Mouse (Mus musculus) MEL-GATA-1-ER (cell line): ENCODE results near the gene Scd3.

Experiments
- DNase-seq: peaks from one replicate; pipeline ENCODE4 v3.0.0-alpha.2; 2012; ENCODE audit warnings: low read depth; ENCODE audit errors: extremely low read depth

Scd3 gene

GRCm38 (mm10) chr19:44266824-44267498 is 63.9 kb downstream of the Scd3 start:
- peak; percentile 96 for DNase-seq

DNA sequence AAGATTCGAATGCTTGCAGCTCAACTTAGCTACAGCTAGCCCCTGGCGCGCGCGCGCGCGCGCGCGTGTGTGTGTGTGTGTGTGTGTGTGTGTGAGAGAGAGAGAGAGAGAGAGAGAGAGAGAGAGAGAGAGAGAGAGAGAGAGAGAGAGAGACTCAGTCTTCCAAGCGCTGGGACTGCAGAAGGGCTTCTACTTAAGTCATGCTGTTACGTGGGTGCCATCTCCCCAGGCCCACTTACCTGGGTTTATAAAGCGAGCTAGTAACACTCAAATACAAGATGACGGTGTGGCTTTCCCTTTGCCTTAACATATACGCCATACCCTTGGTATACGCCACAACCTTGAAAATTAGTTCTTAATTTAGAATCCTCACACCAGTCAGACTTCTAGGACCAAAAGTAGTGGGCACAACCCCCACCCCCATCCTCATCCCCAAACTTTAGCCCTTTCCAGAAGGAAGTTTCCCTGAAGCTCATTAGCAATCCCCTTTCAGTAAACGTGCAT is 64.5 kb downstream of the Scd3 start:
- no peak for DNase-seq

DNA sequence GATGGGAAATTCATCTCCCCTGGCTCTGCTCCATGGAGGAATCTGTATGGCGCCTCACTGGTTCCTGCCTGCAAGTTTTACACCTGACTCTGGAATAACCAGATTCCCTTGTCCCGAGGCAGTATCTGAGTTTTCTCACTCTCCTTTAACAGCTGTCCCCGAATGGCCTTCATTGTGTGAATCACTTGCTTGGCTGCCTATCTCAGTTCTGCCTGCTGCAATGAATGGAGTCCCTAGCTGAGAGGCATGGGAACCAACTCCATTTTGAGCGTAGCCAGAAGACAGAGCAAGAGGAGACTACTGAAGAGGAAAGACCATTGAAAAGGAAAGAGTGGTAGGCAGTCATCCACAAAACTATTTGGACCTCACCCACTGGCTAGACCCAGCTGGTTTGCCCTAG is 70.6 kb downstream of the Scd3 start:
- no peak for DNase-seq

DNA sequence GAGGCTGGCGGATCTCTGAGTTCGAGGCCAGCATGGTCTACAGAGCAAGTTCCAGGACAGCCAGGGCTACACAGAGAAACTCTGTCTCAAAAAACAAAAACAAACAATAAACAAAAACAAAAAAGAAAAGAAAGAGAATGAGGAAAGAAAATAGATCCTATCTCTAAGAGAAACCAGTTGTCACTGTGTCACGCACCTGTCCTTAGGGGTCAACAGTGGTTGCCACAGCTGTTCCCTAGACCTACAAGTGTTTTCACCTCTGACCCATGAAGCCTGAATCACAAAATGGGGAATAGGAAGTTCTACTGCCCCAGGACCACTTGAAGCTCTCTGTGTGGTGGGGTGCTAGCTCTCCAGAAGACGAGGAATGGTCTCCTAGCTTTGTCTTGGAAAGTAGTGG is 71.4 kb downstream of the Scd3 start:
- DNase-seq = no peak

DNA sequence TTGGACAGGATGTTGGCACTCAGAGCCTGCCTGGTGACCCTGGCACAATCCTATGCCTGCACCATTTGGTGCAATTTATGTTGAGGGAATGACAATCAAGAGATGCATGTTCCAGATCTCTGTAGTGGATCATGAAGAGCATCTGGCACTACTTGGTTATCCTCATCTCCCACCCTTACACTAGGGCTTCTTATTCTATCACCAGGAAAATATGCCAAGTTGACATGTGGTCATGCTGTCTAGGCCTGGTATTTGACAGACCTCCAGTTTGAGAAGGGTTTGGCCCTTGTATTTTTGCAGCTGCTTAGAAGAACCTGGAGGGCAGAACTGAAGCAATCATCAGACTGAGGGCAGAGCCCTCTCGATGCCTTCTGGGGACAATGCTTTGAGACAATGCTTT is 72.3 kb downstream of the Scd3 start:
- DNase-seq = no peak

DNA sequence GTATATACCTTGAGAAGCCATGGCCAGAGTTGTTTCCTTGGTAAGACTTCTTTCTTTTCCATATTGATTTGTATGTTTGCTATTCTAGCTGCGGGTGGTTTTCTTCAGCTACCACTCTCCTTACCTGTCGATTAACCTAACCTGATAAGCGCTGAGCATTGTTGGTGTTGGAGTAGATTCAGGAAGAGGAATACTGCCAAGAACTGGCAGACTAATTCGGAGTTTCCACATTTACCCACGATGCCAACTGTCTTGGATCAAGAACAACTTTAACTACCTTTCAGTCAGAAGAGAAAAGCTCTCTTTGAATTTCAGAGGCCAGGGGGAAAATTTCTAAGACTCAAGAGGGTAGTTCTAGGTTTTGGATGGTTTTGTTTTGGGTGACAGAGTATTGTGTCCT is 73.8 kb downstream of the Scd3 start:
- no peak for DNase-seq

DNA sequence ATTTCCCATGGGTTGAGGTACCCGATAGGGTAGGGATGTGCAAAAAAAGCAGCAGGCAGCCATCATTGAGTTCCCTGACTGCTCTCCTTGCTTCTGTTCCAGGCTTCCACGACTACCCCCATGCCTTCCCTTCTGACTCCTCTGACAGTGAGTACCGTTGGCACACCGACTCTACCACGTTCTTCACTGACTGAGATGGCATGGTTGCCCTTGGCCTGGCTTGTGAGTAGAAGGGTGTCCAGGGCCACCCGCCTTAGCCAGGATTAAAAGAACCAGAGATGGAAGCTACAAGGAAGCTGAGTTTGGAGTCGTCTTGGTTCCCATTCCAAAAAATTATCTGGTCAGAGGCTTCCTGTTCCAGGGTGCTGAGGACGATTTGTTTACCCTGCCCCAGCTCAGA is 74.9 kb downstream of the Scd3 start:
- no peak for DNase-seq

DNA sequence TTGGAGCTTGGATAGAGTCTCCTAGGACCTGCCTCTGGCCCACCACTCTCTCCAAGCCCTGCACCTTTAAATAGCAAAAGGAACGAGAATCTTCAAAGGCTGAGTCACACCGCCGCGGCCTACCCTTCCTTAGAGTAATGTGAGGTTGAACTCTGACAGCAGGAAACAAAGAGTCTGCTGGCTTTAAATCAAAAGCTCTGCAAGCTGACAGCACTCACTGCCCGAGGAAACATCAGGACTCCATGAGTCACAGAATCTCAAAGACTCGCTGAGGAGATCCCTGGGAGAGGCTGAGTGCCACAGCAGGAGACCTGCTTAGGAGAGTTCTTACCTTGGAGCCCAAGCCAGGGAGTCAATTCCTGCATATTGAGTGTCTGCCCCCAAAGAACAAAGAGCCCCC is 77.7 kb downstream of the Scd3 start:
- DNase-seq = peak; percentile 53

GRCm38 (mm10) chr19:44281825-44282447 is 78.9 kb downstream of the Scd3 start:
- peak; percentile 63 for DNase-seq

GRCm38 (mm10) chr19:44282534-44283156 is 79.6 kb downstream of the Scd3 start:
- DNase-seq = no peak

DNA sequence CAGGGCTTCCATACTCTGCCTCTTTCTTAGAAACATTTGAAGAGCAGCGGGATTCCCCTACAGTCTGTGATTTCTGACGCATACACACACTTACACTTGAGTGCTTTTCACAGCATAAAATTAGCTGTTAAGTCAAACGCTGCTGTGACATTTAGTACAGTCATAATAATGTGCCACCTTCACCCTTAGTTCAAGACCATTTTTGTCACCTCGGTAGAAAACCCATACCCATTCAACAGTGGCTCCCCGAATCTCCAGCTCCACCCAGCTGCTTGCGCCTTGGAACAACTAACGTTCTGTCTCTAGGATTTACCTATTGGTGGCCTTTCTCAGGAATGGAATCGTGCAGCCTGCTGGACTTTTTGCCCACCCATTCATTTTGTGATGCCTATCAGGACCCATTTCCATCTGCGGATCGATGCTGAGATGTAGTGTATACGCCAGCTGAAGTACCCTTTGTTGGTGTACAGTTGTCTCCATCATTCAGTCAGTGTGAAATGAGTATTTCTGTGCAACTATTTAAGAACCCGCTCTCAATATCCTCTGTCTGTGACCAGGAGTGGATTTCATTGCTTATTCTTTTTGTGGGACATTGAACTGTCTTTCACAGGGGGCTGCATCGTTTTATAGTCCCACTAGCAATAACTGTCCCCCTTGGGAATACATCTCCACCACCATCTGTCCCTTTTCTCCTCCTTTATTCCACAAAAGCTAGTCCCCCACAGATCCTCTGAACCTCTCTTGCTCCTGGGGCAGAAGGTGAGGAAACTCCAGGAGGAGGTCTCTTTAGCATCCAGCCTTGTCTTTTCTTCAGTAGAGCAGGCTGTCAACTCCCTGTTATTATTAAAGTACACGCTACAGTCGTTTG is 80.3 kb downstream of the Scd3 start:
- DNase-seq = no peak

- peak; percentile 99 for DNase-seq
These were observed 81.1 kb downstream of the Scd3 start for GRCm38 (mm10) chr19:44284025-44284695.

DNA sequence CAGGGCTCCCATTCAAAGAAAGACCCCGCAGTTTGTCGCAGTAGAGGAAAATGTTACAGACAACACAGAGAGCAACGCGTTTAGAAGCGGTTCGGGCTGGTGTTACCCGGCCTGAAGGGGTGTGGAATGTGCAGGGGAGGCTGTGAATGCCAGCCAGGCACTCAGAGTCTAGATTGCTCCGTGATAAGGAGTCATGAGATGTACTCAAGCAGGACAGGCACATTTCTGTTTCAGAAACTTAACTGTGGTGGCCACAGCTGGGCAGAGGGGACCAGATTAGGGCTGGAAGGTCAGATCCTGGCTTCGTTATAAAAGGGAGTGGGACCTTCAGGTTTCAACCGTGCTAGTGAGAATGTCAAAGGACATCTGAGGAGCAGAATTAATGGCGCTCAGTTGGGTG is 81.7 kb downstream of the Scd3 start:
- no peak for DNase-seq

DNA sequence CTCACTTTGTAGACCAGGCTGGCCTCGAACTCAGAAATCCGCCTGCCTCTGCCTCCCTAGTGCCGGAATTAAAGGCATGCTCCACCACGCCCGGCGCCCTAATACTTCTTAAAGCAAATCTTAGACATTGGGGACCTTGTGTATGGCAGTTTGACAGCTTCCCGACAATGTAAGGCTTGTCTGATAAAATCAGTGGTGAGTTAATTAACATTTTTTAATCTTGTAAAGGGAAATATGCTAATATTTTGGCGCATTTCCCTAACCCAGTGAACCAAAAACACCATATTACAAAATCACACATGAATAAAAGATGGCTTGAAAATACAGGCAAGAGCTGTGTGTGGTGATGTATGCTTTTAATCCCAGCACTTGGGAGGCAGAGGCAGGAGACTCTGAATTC is 82.5 kb downstream of the Scd3 start:
- no peak for DNase-seq

DNA sequence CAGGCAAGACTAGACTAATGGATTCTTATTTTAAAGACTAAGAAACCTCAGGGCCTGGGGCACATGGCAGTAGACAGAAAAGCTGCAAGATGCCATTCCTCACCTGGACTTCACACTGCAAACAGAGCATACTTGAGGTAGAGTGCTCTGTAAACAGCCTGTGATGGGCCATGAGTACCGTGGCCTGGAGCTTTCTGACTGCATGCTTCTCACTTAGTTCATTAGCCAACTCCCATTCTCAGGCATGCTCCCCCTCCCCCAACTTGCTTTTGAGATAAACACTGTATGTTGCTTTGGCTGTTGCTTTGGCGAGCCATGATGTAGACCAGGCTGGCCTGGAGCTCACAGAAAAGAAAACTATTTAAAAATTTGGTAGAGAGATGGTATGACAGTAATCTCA is 83.0 kb downstream of the Scd3 start:
- DNase-seq = no peak

GRCm38 (mm10) chr19:44287415-44288110 is 84.5 kb downstream of the Scd3 start:
- DNase-seq = no peak

DNA sequence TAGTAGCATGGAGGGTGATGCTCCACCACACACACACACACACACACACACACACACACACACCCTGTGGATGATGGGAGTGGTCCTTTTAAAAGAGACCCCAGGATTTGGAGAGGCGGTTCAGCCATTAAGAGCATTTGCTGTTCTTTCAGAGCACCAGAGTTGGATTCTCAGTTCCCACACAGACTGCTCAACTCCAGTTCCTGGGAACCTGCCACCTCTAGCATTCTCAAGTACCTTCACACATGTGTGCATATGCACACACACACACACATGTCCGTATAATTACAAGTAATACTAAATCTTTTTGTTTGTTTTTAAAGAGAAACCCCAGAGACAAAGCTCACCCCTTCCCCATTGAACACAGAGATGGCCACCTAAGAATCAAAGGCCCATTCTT is 89.0 kb downstream of the Scd3 start:
- DNase-seq = no peak

- no peak for DNase-seq
These were observed 89.4 kb downstream of the Scd3 start for GRCm38 (mm10) chr19:44292483-44292882.

- peak; percentile 74 for DNase-seq
These were observed 90.1 kb downstream of the Scd3 start, which contains the start of gene Scd2 for GRCm38 (mm10) chr19:44292941-44293768. TSS of gene Scd2 (plus strand) at chr19:44293674.
